Mouse (Mus musculus): ENCODE measurements around the gene C1qtnf5. TPM values are rescaled to one million over a fixed set of nuclear protein-coding genes. Genes with fewer than 3 reads are reported as not detected.

The C1qtnf5 gene
- polyA plus RNA-seq (2012) = not detected in 2 replicates

DNA sequence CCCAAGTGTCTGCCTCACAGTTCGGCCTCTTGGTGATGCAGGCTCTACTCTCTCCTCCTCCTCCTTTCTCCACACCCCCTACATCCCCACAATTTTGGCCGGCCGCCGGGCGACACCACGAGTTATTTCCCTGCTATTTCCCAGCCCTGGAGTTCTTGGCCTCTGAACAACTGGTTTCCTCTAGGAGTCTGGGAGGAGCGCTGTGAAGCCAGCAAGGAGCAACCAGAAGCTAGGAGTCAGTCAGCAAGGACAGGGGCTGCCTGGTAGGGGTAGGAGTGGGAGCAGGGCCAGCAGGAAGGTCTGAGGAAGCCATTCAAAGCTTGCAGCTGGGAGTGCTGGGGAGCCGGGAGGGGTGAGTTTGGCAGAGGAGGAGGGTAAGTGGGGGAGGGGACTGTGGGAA lies at the start of gene C1qtnf5:
C1qtnf5 (plus strand) TSS at position 136 of the 400 bp plus-strand sequence.
- TF ChIP-seq GATA1 (IDR thresholded peaks at IDR 0.05; ENCODE audit: low read length) = no peak

DNA sequence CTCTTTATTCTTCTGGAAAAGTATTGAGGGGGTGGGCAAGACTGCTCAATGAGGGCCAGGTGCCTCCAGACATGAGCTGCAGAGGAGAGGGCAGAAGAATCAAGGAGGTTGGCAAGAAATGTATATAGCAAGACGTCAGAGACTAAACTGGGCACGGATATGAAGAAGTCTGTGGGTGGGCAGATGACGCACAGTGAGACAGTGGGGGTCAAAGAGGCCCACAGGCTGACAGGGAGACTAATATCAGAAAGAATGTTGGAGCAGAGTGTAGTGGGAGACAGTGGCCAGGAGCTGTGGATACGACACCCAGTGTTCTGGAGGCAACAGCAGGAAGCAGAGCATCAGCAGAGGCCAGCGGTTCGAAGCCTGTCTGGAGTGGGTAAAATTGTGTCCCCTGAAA lies 48.4 kb upstream of the C1qtnf5 start:
- TF ChIP-seq GATA1 (IDR thresholded peaks at IDR 0.05; ENCODE audit: low read length) = no peak

DNA sequence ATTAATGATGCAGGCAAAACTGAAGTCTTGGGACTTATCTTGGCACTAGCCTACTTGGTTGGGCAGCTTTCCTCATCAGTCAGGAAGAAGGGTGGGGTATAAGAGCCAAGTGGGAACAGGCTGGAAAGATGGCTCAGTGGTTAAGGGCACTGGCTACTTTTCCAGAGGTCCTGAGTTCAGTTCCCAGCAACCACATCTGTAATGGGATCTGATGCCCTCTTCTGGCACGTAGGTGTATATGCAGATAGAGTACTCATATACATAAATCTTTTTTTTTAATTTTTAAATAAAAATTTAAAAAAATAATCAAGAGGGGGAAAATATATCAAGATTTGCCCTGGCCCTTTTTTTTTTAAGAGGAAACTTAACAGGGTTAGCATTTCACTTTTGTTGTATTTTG lies 41.9 kb upstream of the C1qtnf5 start:
- TF ChIP-seq GATA1 (IDR thresholded peaks at IDR 0.05; ENCODE audit: low read length) = no peak

DNA sequence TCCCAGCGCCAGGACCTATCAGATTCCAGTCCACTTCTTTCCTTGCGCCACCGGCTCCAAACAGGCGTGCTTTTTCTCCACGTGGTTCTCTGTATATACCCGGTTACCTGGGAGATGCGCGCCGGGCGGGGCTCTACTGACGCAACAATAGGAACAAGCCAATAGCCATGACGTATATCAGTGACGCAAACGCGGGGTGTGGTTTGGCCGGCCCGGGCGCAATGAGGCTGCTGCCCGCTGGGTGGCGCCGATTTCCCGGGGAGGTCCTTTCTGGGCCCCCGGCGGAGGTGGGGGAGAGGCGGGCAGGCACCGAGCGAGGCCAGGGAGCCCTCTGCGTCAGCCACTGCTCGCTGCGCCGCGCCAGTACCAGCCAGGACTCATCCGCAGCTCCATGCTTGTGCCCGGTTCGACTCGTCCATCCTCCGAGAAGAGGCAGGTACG lies 40.2 kb upstream of the C1qtnf5 start, which contains the start of gene Usp2:
Usp2 (plus strand) TSS at position 237 of the 441 bp plus-strand sequence.
- TF ChIP-seq GATA1 (IDR thresholded peaks at IDR 0.05; ENCODE audit: low read length) = no peak

DNA sequence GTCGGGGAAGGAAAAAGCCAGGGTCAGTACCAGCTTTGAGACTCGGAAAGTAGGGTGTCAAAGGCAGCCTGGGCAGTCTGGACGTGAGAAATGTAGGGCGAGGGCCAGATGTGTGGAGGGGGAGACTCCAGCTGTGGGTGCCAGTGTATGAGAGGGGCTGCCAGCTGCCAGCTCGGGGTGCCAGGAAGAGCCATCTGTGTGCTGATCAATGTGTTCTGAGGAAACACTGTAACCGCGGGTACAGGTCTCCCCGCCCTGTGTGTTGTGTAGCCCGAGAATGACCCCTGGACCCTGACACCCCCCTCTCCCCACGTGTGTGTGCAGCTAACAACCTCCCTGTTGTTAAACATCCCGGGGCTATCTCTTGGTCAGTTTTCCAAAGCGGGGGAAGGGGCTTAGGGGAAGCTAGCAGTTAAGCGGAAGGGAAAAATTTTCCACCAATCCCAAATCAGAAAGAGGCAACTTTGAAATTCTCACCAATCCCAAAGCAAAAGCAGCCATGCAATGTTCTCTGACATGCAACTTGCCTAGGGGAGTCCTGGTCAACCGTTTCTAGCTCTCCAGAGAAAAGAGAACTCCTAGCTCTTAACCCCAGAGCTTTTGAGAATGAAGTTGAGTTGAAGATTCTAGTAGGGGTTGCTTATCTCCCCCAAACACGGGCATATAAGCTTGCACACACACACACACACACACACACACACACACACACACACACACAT lies 39.6 kb upstream of the C1qtnf5 start:
- no peak for TF ChIP-seq GATA1 (IDR thresholded peaks at IDR 0.05; ENCODE audit: low read length)

DNA sequence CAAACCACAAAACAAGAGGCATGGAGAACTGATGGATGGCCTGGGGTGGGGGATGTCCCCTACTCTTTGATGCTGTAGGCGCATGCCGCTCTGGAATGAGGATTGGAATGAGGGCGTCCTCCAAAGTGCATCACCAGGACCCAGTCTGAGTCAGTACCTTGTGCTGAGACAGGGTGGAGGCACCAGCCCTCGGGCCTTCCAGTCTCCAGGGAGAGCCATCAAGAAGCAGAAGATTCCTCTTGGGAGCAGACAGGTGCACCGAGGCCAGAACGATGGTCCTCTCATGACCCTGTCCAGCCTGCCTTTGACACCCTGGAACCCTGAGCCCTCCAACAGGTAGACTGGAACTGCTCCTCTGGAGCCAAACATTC lies 39.1 kb upstream of the C1qtnf5 start:
- TF ChIP-seq GATA1 (IDR thresholded peaks at IDR 0.05; ENCODE audit: low read length) = no peak

DNA sequence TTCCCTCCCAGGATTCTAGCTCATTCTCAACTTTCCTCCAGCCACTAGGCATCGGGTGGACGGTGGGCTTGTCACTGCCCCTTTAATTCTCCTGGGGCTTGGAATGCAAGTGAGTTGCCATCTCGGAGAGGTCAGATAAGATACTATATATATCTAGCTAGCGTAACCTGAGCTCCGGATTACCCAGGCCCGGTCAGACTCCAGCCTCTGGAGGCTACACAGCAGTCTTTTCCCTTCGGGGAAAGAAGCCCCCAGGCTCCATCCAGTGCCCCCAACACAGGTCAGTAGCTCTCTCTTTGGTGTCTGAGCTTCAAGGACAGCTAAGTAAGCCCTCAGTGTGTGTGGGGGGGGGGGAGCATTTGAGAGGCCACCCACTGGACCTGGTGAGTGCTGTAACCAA lies 37.8 kb upstream of the C1qtnf5 start:
- TF ChIP-seq GATA1 (IDR thresholded peaks at IDR 0.05; ENCODE audit: low read length) = no peak

DNA sequence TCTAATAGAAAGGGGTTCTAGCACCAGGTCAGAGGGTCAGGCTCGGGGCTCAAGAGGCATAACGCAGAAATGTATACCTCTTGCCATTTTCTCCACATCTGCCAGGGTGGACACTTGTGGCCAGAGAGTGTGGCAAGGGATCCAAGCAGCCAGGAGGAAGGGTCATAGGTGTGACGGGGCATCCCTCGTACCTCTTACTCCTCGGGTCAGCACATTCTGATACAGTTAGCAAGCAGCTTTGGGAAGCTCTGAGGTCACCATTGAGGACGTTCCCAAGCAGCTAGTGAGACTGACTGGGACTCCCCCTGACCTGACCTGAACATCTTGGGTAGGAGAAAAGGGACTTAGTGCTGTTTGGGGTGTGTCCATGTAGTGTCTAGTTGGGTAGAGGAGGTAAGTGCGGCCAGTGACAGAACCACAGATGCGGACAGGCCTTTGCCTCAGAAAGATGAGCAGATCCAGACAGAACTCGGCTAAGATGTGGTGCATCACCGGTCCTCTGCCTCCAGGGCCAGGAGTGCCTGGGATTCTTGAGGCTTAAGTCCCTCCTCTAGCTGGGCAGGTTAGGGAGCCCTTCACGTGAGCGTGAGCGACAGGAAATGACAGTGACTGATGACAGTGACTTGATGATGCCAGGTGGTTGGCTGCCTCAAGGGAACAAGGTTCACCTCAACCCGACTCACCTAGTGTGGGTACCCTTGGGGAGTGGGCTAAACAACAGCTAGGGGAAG lies 36.8 kb upstream of the C1qtnf5 start:
- TF ChIP-seq GATA1 (IDR thresholded peaks at IDR 0.05; ENCODE audit: low read length) = no peak

DNA sequence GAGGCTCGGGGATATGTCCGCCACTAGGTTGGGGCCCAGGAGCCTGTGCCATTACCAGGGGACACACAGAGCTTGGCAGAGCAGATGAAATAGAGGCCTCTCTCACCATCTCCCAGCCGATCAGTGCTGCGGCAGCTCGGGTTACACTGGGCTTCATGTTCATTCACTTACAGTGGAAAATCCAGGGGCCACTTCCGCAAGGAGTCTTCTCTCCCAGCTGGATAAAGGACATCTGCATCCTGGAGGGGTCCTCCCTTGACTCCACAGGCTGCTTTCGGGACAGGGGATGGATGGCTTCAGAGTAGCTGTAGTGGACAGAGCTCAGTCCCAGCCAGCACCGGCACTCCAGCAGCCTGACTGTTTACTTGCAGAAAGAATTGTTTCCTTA lies 36.2 kb upstream of the C1qtnf5 start:
- TF ChIP-seq GATA1 (IDR thresholded peaks at IDR 0.05; ENCODE audit: low read length) = no peak

DNA sequence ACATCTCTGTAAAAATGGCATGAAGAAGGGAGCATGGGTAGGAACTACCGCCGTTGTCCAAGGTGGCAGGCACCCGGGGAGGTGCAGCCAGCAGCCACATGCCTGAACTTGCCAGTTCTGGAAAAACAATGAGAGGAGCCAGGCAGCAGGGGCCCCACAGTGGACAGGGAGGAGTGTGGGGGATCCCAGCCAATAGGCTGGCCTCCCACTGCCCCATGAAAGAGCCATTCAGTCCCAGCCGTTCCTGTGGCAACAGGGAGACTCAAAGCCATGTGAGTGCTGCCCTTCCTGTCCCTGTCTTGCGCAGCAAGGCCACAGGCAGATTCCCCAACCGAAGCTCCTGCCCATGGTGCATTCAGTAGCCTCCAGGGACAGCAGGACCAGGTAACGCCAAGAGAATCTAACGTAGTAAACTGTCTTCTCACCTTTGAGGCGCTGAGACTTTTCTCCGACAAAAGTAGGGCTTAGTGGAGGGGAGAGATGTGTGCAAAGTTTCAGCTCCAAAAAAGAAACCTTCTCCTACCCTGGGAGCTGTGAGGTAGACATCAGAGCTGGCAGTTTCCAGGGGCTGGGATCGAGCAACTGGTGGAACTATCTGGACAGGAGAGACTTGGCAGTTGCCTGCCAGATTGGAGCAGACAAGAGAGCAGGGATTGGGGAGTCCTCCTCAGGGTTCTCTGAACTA lies 35.0 kb upstream of the C1qtnf5 start:
- TF ChIP-seq GATA1 (IDR thresholded peaks at IDR 0.05; ENCODE audit: low read length) = no peak

DNA sequence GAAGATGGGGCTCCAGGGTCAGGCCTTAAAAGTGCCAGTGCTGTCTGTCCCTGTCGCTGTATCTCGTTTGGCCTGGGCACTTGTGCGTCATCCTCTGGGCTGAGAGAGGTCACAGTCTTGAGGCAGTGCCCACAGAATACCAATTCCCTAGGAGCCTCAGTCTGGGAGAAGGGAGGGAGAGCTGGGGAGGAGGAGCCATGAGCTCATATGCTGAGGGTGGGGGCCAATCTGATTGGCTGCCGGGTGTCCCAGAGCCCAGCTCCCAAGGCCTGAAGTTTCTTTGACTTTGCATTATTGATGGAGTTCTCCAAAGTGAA lies 34.5 kb upstream of the C1qtnf5 start:
- no peak for TF ChIP-seq GATA1 (IDR thresholded peaks at IDR 0.05; ENCODE audit: low read length)

DNA sequence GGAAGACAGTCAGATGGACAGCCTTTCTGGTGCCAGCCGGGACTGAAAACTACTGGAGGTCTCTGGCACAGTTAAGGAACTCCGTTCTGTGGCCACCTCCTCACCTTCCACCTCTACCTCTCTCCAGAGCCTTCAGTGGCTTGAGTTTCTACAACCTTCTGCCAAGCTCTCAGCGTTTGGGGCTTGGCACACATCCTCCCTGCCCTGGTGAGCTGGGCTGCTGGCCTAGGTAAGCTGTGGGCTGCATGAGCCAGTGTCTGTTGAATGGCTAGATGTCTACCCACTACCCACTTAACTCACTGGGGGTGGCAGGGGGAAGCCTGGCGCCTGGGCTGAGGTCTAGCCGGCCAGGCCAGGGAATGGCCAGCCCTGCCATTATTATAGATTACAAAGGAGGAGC lies 33.9 kb upstream of the C1qtnf5 start:
- no peak for TF ChIP-seq GATA1 (IDR thresholded peaks at IDR 0.05; ENCODE audit: low read length)

DNA sequence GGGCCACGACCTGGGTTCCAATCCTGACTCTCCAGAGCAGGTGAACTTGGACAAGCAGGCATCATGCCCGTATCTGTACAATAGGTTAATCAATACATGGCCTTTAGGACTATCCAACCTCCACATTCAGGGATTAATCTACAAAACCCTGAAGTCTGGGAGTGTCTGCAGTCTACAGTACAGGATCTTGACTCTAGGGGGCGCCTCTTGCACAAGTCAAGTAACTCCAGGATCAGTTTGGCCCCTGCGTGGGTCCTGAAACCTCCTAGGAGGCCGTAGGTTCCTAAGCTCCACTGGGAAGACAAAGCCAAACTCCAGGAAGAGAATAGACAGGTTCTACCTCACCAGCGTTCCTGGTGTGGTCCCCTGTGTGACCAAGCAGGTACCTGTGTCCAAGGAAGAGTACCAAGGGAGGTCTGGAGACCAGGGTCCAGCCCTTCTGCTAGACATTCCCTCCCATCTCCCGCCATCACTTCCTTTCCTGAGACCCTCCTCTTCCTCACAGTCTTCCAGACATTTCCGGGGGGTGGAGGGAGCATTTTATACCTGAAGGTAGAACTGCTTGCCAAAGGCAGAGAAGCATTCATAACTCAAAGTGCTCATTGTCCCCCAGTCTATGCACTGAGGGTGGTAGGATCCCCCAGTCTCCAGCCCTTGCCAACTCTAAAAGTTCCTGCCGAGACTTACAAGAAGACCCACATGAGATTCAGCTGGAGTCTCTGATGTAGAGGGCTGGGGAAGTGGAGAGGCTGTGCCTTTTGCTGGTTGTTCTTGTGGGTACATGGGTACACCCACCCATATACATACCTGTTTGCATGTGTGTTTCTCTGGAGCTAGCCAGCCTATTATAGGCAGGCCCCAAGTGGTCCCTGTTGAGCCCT lies 32.4 kb upstream of the C1qtnf5 start:
- TF ChIP-seq GATA1 (IDR thresholded peaks at IDR 0.05; ENCODE audit: low read length) = no peak

DNA sequence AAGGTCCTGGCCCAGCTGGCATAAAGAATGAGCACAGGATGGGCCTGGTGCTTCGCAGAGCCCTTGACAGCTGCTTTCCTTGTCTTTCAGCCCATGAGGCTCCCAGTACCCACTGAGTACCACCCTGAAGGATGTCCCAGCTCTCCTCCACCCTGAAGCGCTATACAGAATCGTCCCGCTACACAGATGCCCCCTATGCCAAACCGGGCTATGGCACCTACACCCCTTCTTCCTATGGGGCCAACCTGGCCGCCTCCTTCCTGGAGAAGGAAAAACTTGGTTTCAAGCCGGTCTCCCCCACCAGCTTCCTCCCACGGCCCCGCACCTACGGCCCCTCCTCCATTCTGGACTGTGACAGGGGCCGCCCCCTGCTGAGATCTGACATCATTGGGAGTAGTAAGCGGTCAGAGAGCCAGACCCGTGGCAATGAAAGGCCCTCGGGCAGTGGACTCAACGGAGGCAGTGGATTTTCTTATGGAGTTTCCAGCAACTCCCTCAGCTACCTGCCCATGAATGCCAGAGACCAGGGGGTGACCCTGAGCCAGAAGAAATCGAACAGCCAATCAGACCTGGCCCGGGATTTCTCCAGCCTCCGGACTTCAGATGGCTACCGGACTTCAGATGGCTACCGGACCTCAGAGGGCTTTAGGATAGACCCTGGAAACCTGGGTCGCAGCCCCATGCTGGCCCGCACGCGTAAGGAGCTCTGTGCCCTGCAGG lies 31.6 kb upstream of the C1qtnf5 start:
- TF ChIP-seq GATA1 (IDR thresholded peaks at IDR 0.05; ENCODE audit: low read length) = no peak

Measured in G1E-ER4 (cell line).